Mouse (Mus musculus) neural tube, embryonic 12.5 days (tissue): Measurements from ENCODE around the gene Mllt3. TPM values are rescaled to one million over a fixed set of nuclear protein-coding genes. Genes with fewer than 3 reads are reported as not detected.

Source experiments
- ATAC-seq: fragments of 200-750 bp; cut with Nextera tagmentation; 2 replicates; pipeline ENCODE4 v1.8.0; 2017; ENCODE audit warnings: low read depth, mild to moderate bottlenecking, moderate TSS enrichment, moderate library complexity; ENCODE audit not compliant: low FRiP score
- H3K27ac ChIP-seq: fragments of 300-500 bp; sonication (generic); 2 replicates; pipeline ENCODE4 v1.5.1; 2016
- H3K27me3 ChIP-seq: fragments of 300-500 bp; sonication (generic); replicated peaks from 2 replicates; pipeline ENCODE4 v1.6.1; 2016; ENCODE audit warnings: mild to moderate bottlenecking
- H3K36me3 ChIP-seq: fragments of 300-500 bp; sonication (generic); 2 replicates; pipeline ENCODE4 v1.6.1; 2016; ENCODE audit warnings: mild to moderate bottlenecking
- H3K4me1 ChIP-seq: fragments of 300-500 bp; sonication (generic); 2 replicates; pipeline ENCODE4 v1.6.1; 2016
- H3K4me2 ChIP-seq: fragments of 300-500 bp; sonication (generic); replicated peaks from 2 replicates; pipeline ENCODE4 v1.6.1; 2016; ENCODE audit warnings: mild to moderate bottlenecking
- H3K4me3 ChIP-seq: fragments of 300-500 bp; sonication (generic); 2 replicates; pipeline ENCODE4 v1.5.1; 2016
- H3K9ac ChIP-seq: fragments of 300-500 bp; sonication (generic); 2 replicates; pipeline ENCODE4 v1.6.1; 2016; ENCODE audit warnings: mild to moderate bottlenecking
- H3K9me3 ChIP-seq: fragments of 300-500 bp; sonication (generic); 2 replicates; pipeline ENCODE4 v1.6.1; 2016; ENCODE audit warnings: mild to moderate bottlenecking
- WGBS: fragments of 180-500 bp; shearing (Covaris S2); methylation state at CpG from one replicate; pipeline ENCODE4 v1.1.7; 2016; 5-methylcytosine and 5-hydroxymethylcytosine counted together
- polyA plus RNA-seq: library from polyadenylated mRNA; unstranded; fragments of >200 nt; fragmentation: Nextera tagmentation; extraction: Ambion mirVana; gene quantifications from 2 replicates; pipeline ENCODE4 v1.2.1, GENCODE M21; 2016

Gene Mllt3
- polyA plus RNA-seq, 1 experiment from 2014 or later, result 76.3 TPM

DNA sequence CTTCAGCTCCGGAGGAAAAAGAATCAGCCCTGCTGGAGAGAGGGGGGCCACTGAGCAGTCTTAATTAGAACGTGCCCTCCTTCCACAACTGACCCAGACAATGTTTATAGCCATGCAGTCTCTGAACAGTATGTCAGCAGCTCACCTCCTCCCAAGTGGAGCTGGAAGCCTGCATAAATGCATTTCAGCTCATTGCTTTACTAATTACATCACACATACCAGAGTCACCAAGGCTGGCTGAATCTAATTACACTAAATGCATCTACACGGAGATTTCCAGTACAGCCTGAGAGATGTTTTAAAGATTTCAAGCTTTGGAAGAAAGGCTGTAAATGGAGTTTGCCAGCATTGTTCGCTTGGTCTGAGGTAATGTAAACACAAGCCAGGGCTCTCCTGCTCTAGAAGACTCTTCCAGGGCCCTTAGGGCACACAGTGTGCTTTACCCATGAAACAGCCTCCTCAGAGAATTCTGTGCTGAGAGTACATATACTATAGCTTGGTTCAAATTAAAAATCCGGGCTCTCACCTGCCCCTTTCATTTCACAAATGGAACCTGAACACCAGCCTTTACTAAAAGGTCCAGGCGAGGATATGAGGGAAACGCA is 293.5 kb downstream of the Mllt3 start:
- H3K27me3 ChIP-seq, result no peaks in the 10 kb centered on the region
- H3K36me3 ChIP-seq, result no peaks in the 10 kb centered on the region
- peak; percentile 82 for ATAC-seq
- H3K9ac ChIP-seq, result no peak overlapping the region
- peaks cover 11% of the 10 kb centered on the region; the same call in 1 of the 2 replicates for H3K4me1 ChIP-seq
- 44% methylated on average over 7 of the region's 7 CpGs for WGBS
- no peaks in the 10 kb centered on the region for H3K9me3 ChIP-seq
- no peak overlapping the region for H3K4me2 ChIP-seq
- no peak overlapping the region for H3K27ac ChIP-seq
- no peak overlapping the region for H3K4me3 ChIP-seq

DNA sequence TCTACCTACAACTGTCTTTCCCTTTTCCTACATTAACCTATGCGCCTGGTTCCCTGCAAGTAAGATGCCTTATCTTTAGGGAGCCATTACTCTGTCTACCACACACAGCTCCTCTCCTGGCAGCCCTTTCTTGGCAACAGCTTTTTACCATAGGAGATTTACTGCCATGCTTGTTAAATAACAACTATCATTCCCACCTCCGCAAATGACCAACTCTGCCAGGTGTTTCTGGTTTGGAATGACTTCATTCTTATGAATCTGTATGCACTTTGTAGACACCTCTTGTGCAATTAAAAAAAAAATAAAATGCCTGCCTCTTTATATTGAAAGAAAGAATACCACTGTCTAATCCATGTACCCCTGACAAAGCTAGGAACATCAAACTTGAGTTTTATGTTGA is 294.1 kb downstream of the Mllt3 start:
- WGBS, result 62% methylated on average over 2 of the region's 2 CpGs
- Histone ChIP-seq H3K9ac (no peak overlapping the region), H3K9me3 (no peaks in the 10 kb centered on the region), H3K4me3 (no peak overlapping the region), H3K4me1 (peaks cover 11% of the 10 kb centered on the region; the same call in 1 of the 2 replicates), H3K27ac (no peak overlapping the region), H3K27me3 (no peaks in the 10 kb centered on the region), H3K4me2 (no peak overlapping the region), H3K36me3 (no peaks in the 10 kb centered on the region)
- ATAC-seq, result no peak

- Histone ChIP-seq H3K36me3 (no peaks in the 10 kb centered on the region), H3K4me2 (no peak overlapping the region), H3K27me3 (no peaks in the 10 kb centered on the region), H3K9ac (no peak overlapping the region), H3K4me3 (no peak overlapping the region), H3K4me1 (peaks cover 11% of the 10 kb centered on the region; the same call in 1 of the 2 replicates), H3K27ac (no peak overlapping the region), H3K9me3 (no peaks in the 10 kb centered on the region)
- WGBS, result 85% methylated on average over 6 of the region's 6 CpGs
- ATAC-seq, result no peak
Measured at GRCm38 (mm10) chr4:87737201-87737806, 295.9 kb downstream of the Mllt3 start.

- H3K4me3 ChIP-seq, result no peak overlapping the region
- H3K9ac ChIP-seq, result no peak overlapping the region
- H3K27me3 ChIP-seq, result no peaks in the 10 kb centered on the region
- no peak overlapping the region for H3K27ac ChIP-seq
- no peaks in the 10 kb centered on the region for H3K9me3 ChIP-seq
- peaks cover 11% of the 10 kb centered on the region; the same call in 1 of the 2 replicates for H3K4me1 ChIP-seq
- no peak overlapping the region for H3K4me2 ChIP-seq
- no peaks in the 10 kb centered on the region for H3K36me3 ChIP-seq
- 82% methylated on average over 3 of the region's 3 CpGs for WGBS
- no peak for ATAC-seq
Measured at GRCm38 (mm10) chr4:87736779-87737178, 296.4 kb downstream of the Mllt3 start.

DNA sequence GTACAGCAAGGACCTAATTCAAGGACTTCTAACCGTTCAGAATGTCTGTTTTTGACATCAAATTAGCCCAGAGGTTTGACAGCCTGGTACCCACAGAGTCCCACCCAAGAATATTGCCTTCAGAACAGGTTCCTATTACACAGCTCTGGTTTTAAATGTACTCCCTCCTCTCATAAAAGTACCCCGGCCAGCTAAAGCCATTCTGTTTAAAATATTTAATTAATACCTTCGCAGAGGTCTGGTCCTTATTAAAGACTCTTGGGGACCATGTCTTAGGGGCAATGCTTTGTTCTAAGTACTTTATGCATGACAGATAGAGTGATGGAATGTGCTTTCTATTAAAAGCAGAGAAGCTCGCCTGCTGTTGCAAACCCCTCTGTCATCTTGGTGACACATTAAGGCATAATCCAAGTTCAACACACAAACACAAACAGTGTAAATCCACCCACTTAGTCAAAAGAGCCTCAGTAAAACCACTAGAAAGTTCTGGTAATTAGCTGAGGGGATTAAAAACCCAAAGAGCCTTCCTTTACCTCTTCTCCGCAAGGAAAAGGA is 302.0 kb downstream of the Mllt3 start:
- Histone ChIP-seq H3K36me3 (no peaks in the 10 kb centered on the region), H3K4me1 (no peaks in the 10 kb centered on the region), H3K9me3 (no peaks in the 10 kb centered on the region), H3K27ac (no peak overlapping the region), H3K4me3 (no peak overlapping the region), H3K9ac (no peak overlapping the region), H3K27me3 (no peaks in the 10 kb centered on the region), H3K4me2 (no peak overlapping the region)
- WGBS, result 67% methylated on average over 5 of the region's 5 CpGs
- ATAC-seq, result no peak

DNA sequence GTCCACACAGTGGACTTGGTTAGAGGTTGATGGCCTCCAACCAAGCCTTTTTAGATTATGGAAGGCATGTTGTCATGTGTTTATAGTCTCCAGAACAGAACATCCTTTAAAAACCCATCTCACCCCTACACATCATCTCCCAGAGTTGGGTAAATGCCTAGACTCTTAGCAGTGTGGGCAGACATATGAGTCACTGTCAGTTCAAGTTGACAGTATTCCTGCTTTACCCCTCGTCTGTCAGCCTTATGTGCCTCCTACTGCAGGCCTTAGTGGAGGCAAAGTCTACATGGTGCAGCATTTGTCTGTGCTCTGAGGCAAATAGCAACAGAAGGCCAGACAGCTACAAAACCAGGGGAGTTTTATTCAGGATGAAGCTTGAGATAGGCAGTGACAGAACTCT is 304.6 kb downstream of the Mllt3 start:
- Histone ChIP-seq H3K36me3 (no peaks in the 10 kb centered on the region), H3K4me2 (no peak overlapping the region), H3K4me1 (no peaks in the 10 kb centered on the region), H3K9ac (no peak overlapping the region), H3K27ac (no peak overlapping the region), H3K27me3 (no peaks in the 10 kb centered on the region), H3K4me3 (no peak overlapping the region), H3K9me3 (no peaks in the 10 kb centered on the region)
- no peak for ATAC-seq
- 90% methylated on average over 1 of the region's 1 CpGs for WGBS

DNA sequence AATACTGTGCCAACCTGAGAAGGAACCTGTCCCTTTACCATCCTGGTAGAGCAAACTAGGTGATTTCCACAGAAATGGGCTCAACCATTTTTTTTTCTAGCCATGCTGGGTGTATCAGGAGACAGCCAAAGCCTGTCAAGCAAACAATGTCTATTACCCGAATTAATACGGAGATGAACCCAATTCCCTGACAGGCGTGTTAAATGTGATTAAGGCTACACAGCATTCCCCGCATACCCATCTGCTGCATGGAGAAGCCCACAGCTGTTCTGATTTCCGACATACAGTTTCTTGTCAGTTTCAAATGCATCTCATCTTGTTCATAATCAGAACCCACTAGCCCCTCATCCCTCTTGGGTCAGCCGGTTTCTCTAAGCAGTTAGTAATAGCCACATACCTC is 309.7 kb downstream of the Mllt3 start:
- no peaks in the 10 kb centered on the region for H3K4me1 ChIP-seq
- H3K27me3 ChIP-seq, result no peaks in the 10 kb centered on the region
- no peaks in the 10 kb centered on the region for H3K9me3 ChIP-seq
- no peak overlapping the region for H3K27ac ChIP-seq
- H3K36me3 ChIP-seq, result no peaks in the 10 kb centered on the region
- no peak for ATAC-seq
- no peak overlapping the region for H3K9ac ChIP-seq
- no peak overlapping the region for H3K4me2 ChIP-seq
- no peak overlapping the region for H3K4me3 ChIP-seq
- WGBS, result 61% methylated on average over 6 of the region's 6 CpGs

Other genes with a start within 250 kb of the Mllt3 start
- 11.8 and 14.0 TPM in 2 replicates for gene Focad, start 61.3 kb upstream of the Mllt3 start, polyA plus RNA-seq